Mouse (Mus musculus) intestine, embryonic 15.5 days (tissue): ENCODE measurements around the gene Olfr1449. TPM values are rescaled to one million over a fixed set of nuclear protein-coding genes. Genes with fewer than 3 reads are reported as not detected.
"Not testable (repeated sequence)": the region's sequence is repeated elsewhere in the genome, so short reads cannot be mapped to it uniquely, and the experiment has no call there.

Experiments
- ATAC-seq: fragments of 200-750 bp; cut with Nextera tagmentation; 2 replicates; pipeline ENCODE4 v1.8.0; 2017; ENCODE audit warnings: moderate TSS enrichment, moderate library complexity
- H3K27ac ChIP-seq: fragments of 300-500 bp; sonication (generic); 2 replicates; pipeline ENCODE4 v1.5.1; 2015; ENCODE audit warnings: mild to moderate bottlenecking, inconsistent platforms
- H3K27me3 ChIP-seq: fragments of 300-500 bp; sonication (generic); replicated peaks from 2 replicates; pipeline ENCODE4 v1.6.1; 2015; ENCODE audit warnings: inconsistent platforms
- H3K36me3 ChIP-seq: fragments of 300-500 bp; sonication (generic); 2 replicates; pipeline ENCODE4 v1.6.1; 2015; ENCODE audit warnings: inconsistent platforms
- H3K4me1 ChIP-seq: fragments of 300-500 bp; sonication (generic); replicated peaks from 2 replicates; pipeline ENCODE4 v1.6.1; 2015; ENCODE audit warnings: inconsistent platforms
- H3K4me2 ChIP-seq: fragments of 300-500 bp; sonication (generic); replicated peaks from 2 replicates; pipeline ENCODE4 v1.6.1; 2015; ENCODE audit warnings: mild to moderate bottlenecking, inconsistent platforms
- H3K4me3 ChIP-seq: fragments of 300-500 bp; sonication (generic); replicated peaks from 2 replicates; pipeline ENCODE4 v1.5.1; 2015; ENCODE audit warnings: inconsistent platforms
- H3K9ac ChIP-seq: fragments of 300-500 bp; sonication (generic); 2 replicates; pipeline ENCODE4 v1.6.1; 2015; ENCODE audit warnings: inconsistent platforms
- H3K9me3 ChIP-seq: fragments of 300-500 bp; sonication (generic); 2 replicates; pipeline ENCODE4 v1.6.1; 2016; ENCODE audit warnings: inconsistent platforms
- WGBS: fragments of 180-500 bp; shearing (Covaris S2); methylation state at CpG from one replicate; pipeline ENCODE4 v1.1.7; 2015; 5-methylcytosine and 5-hydroxymethylcytosine counted together
- polyA plus RNA-seq: library from polyadenylated mRNA; unstranded; fragments of >200 nt; fragmentation: Nextera tagmentation; extraction: Ambion mirVana; gene quantifications from 2 replicates; pipeline ENCODE4 v1.2.1, GENCODE M21; 2015

Gene Olfr1449
- not detected in 2 replicates for polyA plus RNA-seq

DNA sequence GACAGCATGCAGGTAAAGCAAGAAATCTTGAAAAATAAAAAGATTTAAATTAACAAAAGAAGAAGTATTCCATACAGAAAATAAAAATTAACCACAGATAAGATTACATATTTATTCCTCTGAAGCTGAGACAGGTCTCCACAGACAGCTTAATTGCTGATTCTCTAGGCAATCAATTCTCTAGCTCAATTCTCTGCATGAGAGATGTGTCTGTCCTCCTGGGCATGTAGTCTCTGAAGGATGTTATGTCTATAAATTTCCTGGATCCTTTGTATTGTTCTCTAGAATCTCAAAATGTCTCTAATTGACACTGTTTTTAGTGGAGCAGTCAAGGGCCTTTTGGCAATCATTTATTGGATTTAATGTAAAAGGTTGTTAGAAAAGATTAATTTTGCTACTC lies at the start of gene Olfr1449:
Gene Olfr1449 (plus strand): TSS at position 301 of the 400 bp plus-strand sequence.
- Histone ChIP-seq H3K4me3 (no peak within 1 kb of the TSS), H3K4me2 (no peak within 1 kb of the TSS), H3K36me3 (no peaks in the 10 kb centered on the region), H3K4me1 (no peaks in the 10 kb centered on the region), H3K9me3 (no peaks in the 10 kb centered on the region), H3K9ac (no peak within 1 kb of the TSS), H3K27ac (no peak within 1 kb of the TSS), H3K27me3 (no peaks in the 10 kb centered on the region)
- no peak for ATAC-seq

DNA sequence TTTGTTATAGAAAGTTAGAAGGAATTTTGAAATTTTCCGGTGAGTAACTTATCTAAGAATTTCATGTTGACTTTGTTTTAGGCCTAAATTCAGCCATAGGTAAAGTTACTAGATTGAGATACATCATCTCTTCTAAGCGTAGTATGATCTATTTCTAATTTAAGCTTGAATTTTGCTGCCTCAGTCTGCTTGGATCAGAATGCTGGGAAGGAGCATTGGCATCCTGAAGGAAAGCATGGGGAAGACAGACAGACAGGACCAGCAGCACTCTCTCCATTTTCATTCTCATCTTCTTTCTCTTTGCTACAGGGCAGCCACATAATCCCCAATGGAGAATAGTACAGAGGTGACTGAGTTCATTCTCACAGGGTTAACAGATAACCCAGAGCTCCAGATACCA lies 47.1 kb upstream of the Olfr1449 start, which contains the start of gene Olfr1445:
Gene Olfr1445 (plus strand): TSS at position 301 of the 400 bp plus-strand sequence.
- H3K9ac ChIP-seq, result no peak within 1 kb of the TSS
- no peaks in the 10 kb centered on the region for H3K27me3 ChIP-seq
- whole genome bisulfite sequencing, result 91% methylated on average over 2 of the region's 2 CpGs
- H3K9me3 ChIP-seq, result no peaks in the 10 kb centered on the region
- no peak within 1 kb of the TSS for H3K4me3 ChIP-seq
- no peaks in the 10 kb centered on the region for H3K36me3 ChIP-seq
- H3K4me2 ChIP-seq, result no peak within 1 kb of the TSS
- H3K27ac ChIP-seq, result no peak within 1 kb of the TSS
- ATAC-seq, result no peak
- no peaks in the 10 kb centered on the region for H3K4me1 ChIP-seq

DNA sequence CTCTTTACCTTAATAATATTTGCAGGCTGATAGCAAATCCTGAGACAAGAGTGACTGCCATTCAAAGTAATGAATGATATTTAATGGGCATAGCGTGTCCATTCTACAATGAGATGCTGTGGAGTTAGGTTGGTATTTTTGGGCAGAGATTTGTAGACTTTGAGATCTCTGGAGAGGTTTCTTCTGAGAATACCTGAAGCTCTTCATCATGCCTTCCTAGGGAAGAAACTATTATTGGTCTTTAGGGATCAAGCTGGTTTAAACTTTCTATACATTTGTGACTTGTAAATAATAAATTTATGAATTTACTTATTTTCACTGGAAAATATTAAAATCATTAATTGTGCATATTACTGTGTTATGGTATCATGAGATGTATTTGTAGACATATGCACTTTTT lies 37.2 kb upstream of the Olfr1449 start, which contains the start of gene Olfr1446:
Gene Olfr1446 (minus strand): TSS at position 101 of the 400 bp plus-strand sequence.
- H3K4me2 ChIP-seq, result no peak within 1 kb of the TSS
- no peaks in the 10 kb centered on the region for H3K36me3 ChIP-seq
- H3K9ac ChIP-seq, result no peak within 1 kb of the TSS
- H3K4me3 ChIP-seq, result no peak within 1 kb of the TSS
- no peak within 1 kb of the TSS for H3K27ac ChIP-seq
- 81% methylated on average over 1 of the region's 1 CpGs for WGBS
- ATAC-seq, result no peak
- no peaks in the 10 kb centered on the region for H3K9me3 ChIP-seq
- H3K27me3 ChIP-seq, result no peaks in the 10 kb centered on the region
- H3K4me1 ChIP-seq, result no peaks in the 10 kb centered on the region

DNA sequence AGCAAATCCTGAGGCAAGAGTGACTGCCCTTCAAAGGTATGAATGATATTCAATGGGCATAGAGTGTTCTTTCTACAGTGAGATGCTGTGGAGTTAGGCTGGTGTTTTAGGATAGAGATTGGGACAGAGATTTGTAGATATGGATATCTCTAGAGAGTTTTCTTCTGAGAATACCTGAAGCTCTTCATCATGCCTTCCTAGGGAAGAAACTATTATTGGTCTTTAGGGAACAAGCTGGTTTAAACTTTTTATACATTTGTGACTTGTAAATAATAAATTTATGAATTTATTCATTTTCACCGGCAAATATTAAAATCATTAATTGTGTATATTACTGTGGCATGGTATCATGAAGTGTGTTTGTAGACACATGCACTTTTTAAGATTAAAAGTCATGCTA lies 27.0 kb upstream of the Olfr1449 start, which contains the start of gene Olfr1447:
Gene Olfr1447 (minus strand): TSS at position 101 of the 400 bp plus-strand sequence.
- H3K36me3 ChIP-seq, result no peaks in the 10 kb centered on the region
- no peak within 1 kb of the TSS for H3K9ac ChIP-seq
- no peak within 1 kb of the TSS for H3K4me3 ChIP-seq
- H3K4me2 ChIP-seq, result no peak within 1 kb of the TSS
- no peaks in the 10 kb centered on the region for H3K27me3 ChIP-seq
- ATAC-seq, result no peak
- no peaks in the 10 kb centered on the region for H3K4me1 ChIP-seq
- 90% methylated on average over 1 of the region's 1 CpGs for WGBS
- no peak within 1 kb of the TSS for H3K27ac ChIP-seq
- H3K9me3 ChIP-seq, result no peaks in the 10 kb centered on the region

DNA sequence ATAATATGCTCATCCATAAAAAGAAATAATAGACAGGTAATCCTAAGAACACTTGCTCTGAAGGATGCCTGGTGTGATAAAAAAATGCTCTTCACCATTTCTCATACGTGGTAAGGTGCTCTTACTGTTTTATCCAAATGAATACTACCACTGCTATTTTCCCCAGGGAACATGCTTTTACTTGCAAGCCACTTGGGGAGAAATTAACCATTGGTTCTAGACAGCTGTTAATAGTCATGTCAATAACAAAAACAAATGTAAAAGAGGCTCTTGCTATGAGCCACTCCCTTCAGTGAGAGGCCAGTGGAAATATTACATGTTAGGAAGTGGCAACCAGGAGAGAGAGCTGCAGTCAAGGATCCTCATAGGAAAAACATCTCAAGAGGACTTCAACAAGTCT lies 6.3 kb upstream of the Olfr1449 start, which contains the start of gene Olfr1448:
Gene Olfr1448 (minus strand): TSS at position 101 of the 400 bp plus-strand sequence.
- Histone ChIP-seq H3K27me3 (no peaks in the 10 kb centered on the region), H3K4me1 (no peaks in the 10 kb centered on the region), H3K4me2 (no peak within 1 kb of the TSS), H3K9ac (no peak within 1 kb of the TSS), H3K4me3 (no peak within 1 kb of the TSS), H3K9me3 (no peaks in the 10 kb centered on the region), H3K36me3 (no peaks in the 10 kb centered on the region), H3K27ac (no peak within 1 kb of the TSS)
- no peak for ATAC-seq
- 72% methylated on average over 1 of the region's 1 CpGs for WGBS

DNA sequence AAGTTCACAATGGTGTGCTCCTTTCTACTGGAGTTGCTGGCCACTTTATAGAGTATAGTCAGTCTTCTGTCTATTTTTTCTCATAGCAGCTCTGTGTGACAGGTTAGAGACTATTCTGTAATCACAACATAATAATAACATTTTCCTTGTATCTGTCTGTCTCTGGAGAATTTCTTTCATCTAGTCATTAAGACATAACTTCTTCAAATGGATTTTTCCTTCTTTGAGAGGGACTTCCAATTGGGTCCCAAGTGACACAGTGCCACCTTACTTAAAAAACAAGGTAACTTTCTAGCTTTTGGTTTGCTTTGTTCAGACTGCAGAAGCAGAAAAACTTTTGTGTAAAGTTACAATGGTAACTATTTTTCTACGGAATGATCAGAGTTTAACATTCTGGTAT lies 19.3 kb downstream of the Olfr1449 start, which contains the start of gene Olfr1450:
Gene Olfr1450 (plus strand): TSS at position 301 of the 400 bp plus-strand sequence.
- Histone ChIP-seq H3K27ac (no peak within 1 kb of the TSS), H3K4me1 (no peaks in the 10 kb centered on the region), H3K4me2 (no peak within 1 kb of the TSS), H3K27me3 (no peaks in the 10 kb centered on the region), H3K4me3 (no peak within 1 kb of the TSS), H3K9ac (no peak within 1 kb of the TSS), H3K9me3 (no peaks in the 10 kb centered on the region), H3K36me3 (no peaks in the 10 kb centered on the region)
- 90% methylated on average over 1 of the region's 1 CpGs for WGBS
- ATAC-seq, result no peak

DNA sequence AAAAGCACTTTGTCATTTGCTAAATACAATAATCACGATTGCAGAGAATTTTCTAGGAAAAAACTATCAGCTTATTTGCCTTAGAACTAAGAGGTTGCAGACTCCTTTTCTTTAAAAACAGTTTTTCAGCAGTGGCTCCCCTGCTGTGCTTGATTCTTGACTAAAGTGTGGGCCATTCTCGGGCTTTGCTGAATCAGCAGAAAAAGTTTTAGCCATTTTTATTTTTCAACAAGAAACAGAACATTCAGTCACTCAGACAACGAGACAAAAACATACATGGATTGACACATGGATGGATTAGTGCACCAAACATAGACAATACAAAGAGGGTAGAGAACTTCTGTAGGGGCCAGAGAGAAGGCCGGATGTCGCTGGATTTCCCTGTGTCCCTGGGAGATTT lies 39.4 kb downstream of the Olfr1449 start:
- not testable (repeated sequence) for H3K9me3 ChIP-seq, H3K4me1 ChIP-seq, H3K27ac ChIP-seq, H3K9ac ChIP-seq, H3K27me3 ChIP-seq, H3K36me3 ChIP-seq, ATAC-seq, H3K4me3 ChIP-seq, H3K4me2 ChIP-seq
- WGBS, result 82% methylated on average over 5 of the region's 5 CpGs

Other genes with a start within 250 kb of the Olfr1449 start
- 2.9 and 3.5 TPM in 2 replicates for gene Keg1, start 235.1 kb upstream of the Olfr1449 start, polyA plus RNA-seq
- 0.82 and 1.4 TPM in 2 replicates for gene Cntf, start 165.2 kb upstream of the Olfr1449 start, polyA plus RNA-seq
- gene Zfp91, start 134.7 kb upstream of the Olfr1449 start, polyA plus RNA-seq, result 14.0 and 15.4 TPM in 2 replicates
- 2.3 and 3.0 TPM in 2 replicates for gene Lpxn, start 134.6 kb upstream of the Olfr1449 start, polyA plus RNA-seq
- not detected in 2 replicates for gene Gm5244, start 84.2 kb upstream of the Olfr1449 start, polyA plus RNA-seq
- not detected in 2 replicates for gene Olfr1444, start 73.6 kb upstream of the Olfr1449 start, polyA plus RNA-seq
- gene Olfr1445, start 47.0 kb upstream of the Olfr1449 start, polyA plus RNA-seq, result not detected in 2 replicates
- not detected in 2 replicates for gene Olfr1446, start 37.3 kb upstream of the Olfr1449 start, polyA plus RNA-seq
- gene Olfr1447, start 27.1 kb upstream of the Olfr1449 start, polyA plus RNA-seq, result not detected in 2 replicates
- gene Olfr1448, start 6.4 kb upstream of the Olfr1449 start, polyA plus RNA-seq, result not detected in 2 replicates
- not detected in 2 replicates for gene Olfr1450, start 19.4 kb downstream of the Olfr1449 start, polyA plus RNA-seq
- gene Olfr1451, start 64.2 kb downstream of the Olfr1449 start, polyA plus RNA-seq, result not detected in 2 replicates
- not detected in 2 replicates for gene Olfr1453, start 97.5 kb downstream of the Olfr1449 start, polyA plus RNA-seq
- gene Olfr1454, start 129.8 kb downstream of the Olfr1449 start, polyA plus RNA-seq, result not detected in 2 replicates
- not detected in 2 replicates for gene Olfr1457, start 167.1 kb downstream of the Olfr1449 start, polyA plus RNA-seq
- not detected in 2 replicates for gene Olfr1458, start 175.9 kb downstream of the Olfr1449 start, polyA plus RNA-seq
- gene Olfr1459, start 218.7 kb downstream of the Olfr1449 start, polyA plus RNA-seq, result not detected in 2 replicates
- gene Olfr1461, start 232.2 kb downstream of the Olfr1449 start, polyA plus RNA-seq, result not detected in 2 replicates